Mouse (Mus musculus) stomach, embryonic 16.5 days (tissue): ENCODE measurements around the gene Tmem25. TPM values are rescaled to one million over a fixed set of nuclear protein-coding genes. Genes with fewer than 3 reads are reported as not detected.

Experiments
- ATAC-seq: fragments of 200-750 bp; cut with Nextera tagmentation; 2 replicates; pipeline ENCODE4 v1.8.0; 2017; ENCODE audit warnings: moderate number of reproducible peaks, moderate TSS enrichment; ENCODE audit not compliant: insufficient read depth, low FRiP score
- H3K27ac ChIP-seq: fragments of 300-500 bp; sonication (generic); 2 replicates; pipeline ENCODE4 v1.5.1; 2014; ENCODE audit warnings: low read length
- H3K27me3 ChIP-seq: fragments of 300-500 bp; sonication (generic); 2 replicates; pipeline ENCODE4 v1.6.1; 2014; ENCODE audit warnings: low read length, control low read depth, mixed read lengths; ENCODE audit not compliant: control insufficient read depth, insufficient read depth
- H3K36me3 ChIP-seq: fragments of 300-500 bp; sonication (generic); 2 replicates; pipeline ENCODE4 v1.6.1; 2014; ENCODE audit warnings: low read length; ENCODE audit not compliant: control insufficient read depth, insufficient read depth
- H3K4me1 ChIP-seq: fragments of 300-500 bp; sonication (generic); 2 replicates; pipeline ENCODE4 v1.6.1; 2014; ENCODE audit warnings: low read length, control low read depth, mixed read lengths; ENCODE audit not compliant: control insufficient read depth, insufficient read depth
- H3K4me2 ChIP-seq: fragments of 300-500 bp; sonication (generic); 2 replicates; pipeline ENCODE4 v1.6.1; 2014; ENCODE audit warnings: low read depth, low read length, mixed read lengths
- H3K4me3 ChIP-seq: fragments of 300-500 bp; sonication (generic); replicated peaks from 2 replicates; pipeline ENCODE4 v1.5.1; 2014; ENCODE audit warnings: mild to moderate bottlenecking, low read length
- H3K9ac ChIP-seq: fragments of 300-500 bp; sonication (generic); 2 replicates; pipeline ENCODE4 v1.6.1; 2014; ENCODE audit warnings: low read length
- H3K9me3 ChIP-seq: fragments of 300-500 bp; sonication (generic); replicated peaks from 2 replicates; pipeline ENCODE4 v1.6.1; 2016; ENCODE audit warnings: low read length, control low read depth; ENCODE audit not compliant: control insufficient read depth
- WGBS: fragments of 180-500 bp; shearing (Covaris S2); extraction: QIAGEN DNeasy Blood & Tissue Kit; methylation state at CpG from one replicate; pipeline ENCODE4 v1.1.7; 2014; 5-methylcytosine and 5-hydroxymethylcytosine counted together
- polyA plus RNA-seq: library from polyadenylated mRNA; unstranded; fragments of >200 nt; fragmentation: Nextera tagmentation; extraction: Ambion mirVana; gene quantifications from 2 replicates; pipeline ENCODE4 v1.2.1, GENCODE M21; 2015

The Tmem25 gene
- 3.6 and 4.5 TPM in 2 replicates for polyA plus RNA-seq

DNA sequence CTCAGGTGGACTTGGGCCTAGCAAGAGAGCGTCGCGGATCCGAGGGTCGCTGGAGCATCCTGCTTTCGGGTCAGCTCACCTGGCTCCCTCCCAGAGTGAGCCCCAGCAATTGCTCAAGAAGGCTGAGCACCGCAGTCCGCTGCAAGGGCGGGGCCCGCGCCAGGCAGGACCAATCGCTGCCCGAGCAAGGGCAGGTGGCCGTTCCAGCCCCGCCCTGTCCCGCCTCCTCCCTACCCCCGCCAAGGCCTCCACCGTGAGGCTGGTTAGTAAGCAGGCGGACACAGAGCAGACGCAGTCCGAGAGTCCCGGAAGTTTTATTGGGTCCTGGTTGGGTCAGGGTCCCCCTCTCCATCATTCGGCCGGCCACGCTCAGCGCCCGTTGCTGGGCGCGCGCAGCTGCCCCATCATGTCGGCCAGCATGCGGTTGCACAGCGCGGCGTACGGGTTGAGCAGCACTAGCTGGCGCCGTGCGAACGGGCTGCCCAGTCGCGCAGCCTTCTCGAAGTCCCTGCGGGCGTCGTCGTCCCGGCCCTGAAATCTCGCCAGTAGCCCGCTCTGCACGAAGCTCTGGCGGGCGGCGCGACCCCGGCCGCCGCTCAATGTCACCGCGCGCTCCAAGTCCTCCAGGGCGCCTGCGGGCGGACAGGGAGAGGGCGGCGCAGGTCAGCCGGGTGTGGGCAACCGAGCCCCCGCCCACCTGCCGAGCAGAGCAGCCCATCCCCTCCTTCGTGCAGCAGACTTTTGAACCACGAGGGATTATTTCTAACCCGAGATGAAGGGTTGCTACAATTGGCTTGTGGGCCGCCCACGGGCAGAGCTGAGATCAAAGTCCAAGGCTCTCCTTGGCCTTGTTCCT, at the start of gene Tmem25:
Gene Tmem25 (minus strand): TSS at position 206 of the 856 bp plus-strand sequence.
- Histone ChIP-seq H3K4me3 (peak within 1 kb of the TSS; percentile 70), H3K9ac (peak within 1 kb of the TSS; percentile 80), H3K27me3 (no peaks in the 10 kb centered on the region), H3K27ac (peak within 1 kb of the TSS; percentile 82), H3K36me3 (no peaks in the 10 kb centered on the region), H3K9me3 (no peaks in the 10 kb centered on the region), H3K4me1 (peaks cover 12% of the 10 kb centered on the region), H3K4me2 (peak within 1 kb of the TSS; percentile 96)
- ATAC-seq, result peak; percentile 95
- WGBS, result under 1% methylated on average over 71 of the region's 75 CpGs

DNA sequence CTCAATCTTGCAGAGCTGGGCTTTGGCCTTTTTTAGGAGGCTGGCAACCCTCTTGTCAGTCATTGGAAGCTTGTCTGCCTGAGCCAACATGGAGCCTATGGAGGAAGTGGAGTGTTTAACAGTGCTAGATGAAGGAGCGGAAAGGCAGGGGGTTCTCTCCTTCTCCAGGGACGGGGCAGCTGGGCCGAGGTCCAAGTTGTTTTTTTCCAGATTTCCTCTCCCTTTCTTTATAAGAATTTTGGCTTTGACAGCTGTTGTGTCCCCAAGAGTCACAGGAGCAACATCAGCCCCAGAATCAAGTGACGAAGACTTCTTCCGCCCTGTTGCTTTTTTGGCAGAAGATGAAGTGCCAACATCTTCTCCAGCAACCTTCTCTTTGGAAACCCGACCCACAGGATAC, 48.3 kb upstream of the Tmem25 start:
- no peak for ATAC-seq
- Histone ChIP-seq H3K9ac (no peak overlapping the region), H3K27ac (no peak overlapping the region), H3K27me3 (no peaks in the 10 kb centered on the region), H3K36me3 (peaks cover 42% of the 10 kb centered on the region), H3K9me3 (no peaks in the 10 kb centered on the region), H3K4me3 (no peak overlapping the region), H3K4me2 (no peak overlapping the region), H3K4me1 (no peaks in the 10 kb centered on the region)
- 83% methylated on average over 6 of the region's 6 CpGs for WGBS

DNA sequence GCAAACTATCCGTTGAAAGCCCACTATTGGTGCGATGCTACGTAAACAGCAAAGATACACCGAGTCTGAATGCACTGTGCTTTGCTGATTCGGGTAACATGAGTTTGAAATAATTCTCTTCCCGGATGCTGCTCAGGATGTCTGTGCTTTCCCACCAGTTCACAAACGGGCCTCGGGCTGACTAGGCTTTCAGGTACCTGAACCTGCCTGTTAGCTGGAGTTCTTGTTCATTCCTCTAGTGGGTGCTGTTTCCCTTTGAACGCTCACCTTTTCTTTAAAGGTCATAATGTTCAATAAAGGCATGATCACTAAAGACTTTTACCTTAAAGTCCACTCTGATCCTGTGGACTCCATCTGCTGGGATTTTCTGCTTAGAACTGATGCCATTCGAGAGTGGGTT, 42.1 kb upstream of the Tmem25 start:
- no peak overlapping the region for H3K4me2 ChIP-seq
- no peaks in the 10 kb centered on the region for H3K9me3 ChIP-seq
- H3K27me3 ChIP-seq, result no peaks in the 10 kb centered on the region
- H3K36me3 ChIP-seq, result peaks cover 29% of the 10 kb centered on the region
- no peak overlapping the region for H3K9ac ChIP-seq
- WGBS, result 84% methylated on average over 10 of the region's 10 CpGs
- no peaks in the 10 kb centered on the region for H3K4me1 ChIP-seq
- no peak for ATAC-seq
- H3K4me3 ChIP-seq, result no peak overlapping the region
- no peak overlapping the region for H3K27ac ChIP-seq

DNA sequence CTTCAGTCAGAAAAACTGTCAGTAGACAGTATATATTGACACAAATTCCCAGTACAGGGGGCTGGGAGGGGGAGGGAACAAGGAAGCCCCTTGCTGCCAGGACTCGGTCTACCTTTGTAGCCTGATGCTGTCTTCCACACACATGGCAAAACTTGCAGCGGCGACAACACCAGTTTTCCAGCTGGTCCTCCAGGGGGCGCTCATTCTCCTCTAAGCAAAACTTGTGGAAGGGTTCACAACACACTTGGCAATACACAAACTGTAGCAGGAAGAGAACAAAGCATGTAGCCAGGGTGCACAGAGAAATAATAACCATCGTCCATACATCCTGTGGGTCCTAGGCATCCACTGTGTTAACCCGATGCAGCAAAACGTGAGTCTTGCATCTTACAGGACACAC, 37.3 kb upstream of the Tmem25 start:
- Histone ChIP-seq H3K27me3 (no peaks in the 10 kb centered on the region), H3K27ac (no peak overlapping the region), H3K9me3 (no peaks in the 10 kb centered on the region), H3K4me3 (no peak overlapping the region), H3K4me2 (no peak overlapping the region), H3K4me1 (no peaks in the 10 kb centered on the region), H3K36me3 (peaks cover 42% of the 10 kb centered on the region), H3K9ac (no peak overlapping the region)
- no peak for ATAC-seq
- 47% methylated on average over 7 of the region's 7 CpGs for WGBS

DNA sequence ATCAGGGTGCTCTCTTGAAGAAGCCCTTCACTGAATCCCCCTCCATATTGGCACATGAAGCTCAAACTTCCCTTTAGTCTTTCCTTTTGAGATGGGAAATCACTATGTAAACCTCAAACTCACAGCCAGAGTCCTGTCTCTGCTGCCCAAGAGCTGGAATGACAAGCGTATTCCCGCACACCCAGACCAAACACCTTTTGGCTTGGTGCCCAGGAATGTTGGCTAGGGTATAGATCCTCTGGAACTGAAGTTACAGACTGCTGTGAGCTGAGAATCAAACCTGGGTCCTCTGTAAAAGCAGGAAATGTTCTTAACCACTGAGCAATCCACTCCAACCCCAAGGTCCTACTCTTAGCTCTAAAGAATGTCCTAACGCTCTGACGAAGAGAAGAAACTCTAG, 33.2 kb upstream of the Tmem25 start:
- Histone ChIP-seq H3K36me3 (peaks cover 51% of the 10 kb centered on the region), H3K4me1 (no peaks in the 10 kb centered on the region), H3K9ac (no peak overlapping the region), H3K4me2 (no peak overlapping the region), H3K9me3 (no peaks in the 10 kb centered on the region), H3K27ac (no peak overlapping the region), H3K27me3 (no peaks in the 10 kb centered on the region), H3K4me3 (no peak overlapping the region)
- WGBS, result 72% methylated on average over 4 of the region's 4 CpGs
- ATAC-seq, result no peak

DNA sequence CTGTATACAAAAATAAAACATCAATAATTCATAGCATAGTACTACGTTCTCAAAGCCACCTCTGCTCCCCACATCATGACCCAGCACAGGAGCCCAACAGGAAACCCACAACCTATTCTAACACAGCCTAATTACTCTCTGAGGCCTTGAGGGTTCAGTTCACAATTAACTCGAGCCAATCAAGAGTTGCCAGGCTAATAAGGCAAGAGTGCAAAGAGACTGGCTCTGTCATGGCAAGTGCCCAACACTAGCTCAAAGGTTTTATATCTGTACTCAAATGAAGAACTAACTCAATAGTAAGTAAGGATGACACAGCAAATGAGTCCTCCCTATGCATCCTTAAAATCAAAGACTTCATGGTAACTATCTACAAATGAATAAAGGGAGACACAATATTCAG, 31.4 kb upstream of the Tmem25 start:
- Histone ChIP-seq H3K4me1 (no peaks in the 10 kb centered on the region), H3K9me3 (no peaks in the 10 kb centered on the region), H3K27ac (no peak overlapping the region), H3K4me2 (no peak overlapping the region), H3K9ac (no peak overlapping the region), H3K36me3 (peaks cover 55% of the 10 kb centered on the region), H3K27me3 (no peaks in the 10 kb centered on the region), H3K4me3 (no peak overlapping the region)
- no peak for ATAC-seq
- WGBS, result 81% methylated on average over 2 of the region's 2 CpGs

DNA sequence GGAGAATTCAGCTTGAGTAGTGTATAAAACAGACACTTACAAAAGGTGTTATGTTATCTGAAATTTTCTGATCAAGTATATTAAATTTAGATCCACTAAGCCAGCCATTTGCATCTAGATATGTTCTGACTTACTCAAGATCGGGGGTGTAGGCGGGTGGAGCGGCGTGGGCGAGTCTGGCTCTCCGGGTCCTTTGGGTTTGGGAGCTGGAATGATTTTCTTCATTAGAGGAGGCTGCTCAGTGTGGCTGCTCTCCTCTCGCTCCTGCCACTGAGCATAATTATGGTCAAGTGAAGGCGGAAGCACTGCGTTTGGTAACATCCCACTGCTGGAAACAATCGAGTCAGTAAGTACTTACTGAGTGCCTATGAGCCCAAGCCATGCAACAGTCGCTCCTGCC, 29.8 kb upstream of the Tmem25 start:
- ATAC-seq, result no peak
- no peaks in the 10 kb centered on the region for H3K27me3 ChIP-seq
- no peak overlapping the region for H3K4me2 ChIP-seq
- WGBS, result 93% methylated on average over 11 of the region's 11 CpGs
- H3K4me3 ChIP-seq, result no peak overlapping the region
- H3K9me3 ChIP-seq, result no peaks in the 10 kb centered on the region
- no peaks in the 10 kb centered on the region for H3K4me1 ChIP-seq
- no peak overlapping the region for H3K9ac ChIP-seq
- H3K36me3 ChIP-seq, result peaks cover 44% of the 10 kb centered on the region
- H3K27ac ChIP-seq, result no peak overlapping the region

DNA sequence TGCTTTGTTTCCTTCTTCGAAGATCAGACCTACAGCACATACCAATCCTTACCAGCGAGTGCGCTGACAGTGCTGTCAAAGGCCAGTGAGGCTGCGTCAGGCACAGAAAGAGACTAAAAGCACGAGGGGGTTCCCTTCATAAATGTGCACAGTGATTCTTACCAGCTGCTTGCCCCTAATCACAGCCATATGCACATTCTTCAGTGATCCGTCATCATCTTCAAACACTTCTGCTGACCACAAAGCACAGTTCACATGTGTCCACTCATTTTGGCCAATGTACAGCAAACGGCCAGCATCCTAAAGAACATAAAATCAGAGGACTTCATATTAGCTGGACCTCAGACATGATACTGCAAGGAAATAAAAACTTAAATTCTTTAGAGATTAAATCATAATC, 27.6 kb upstream of the Tmem25 start:
- no peak overlapping the region for H3K27ac ChIP-seq
- 82% methylated on average over 7 of the region's 7 CpGs for WGBS
- H3K4me3 ChIP-seq, result no peak overlapping the region
- peaks cover 47% of the 10 kb centered on the region for H3K36me3 ChIP-seq
- H3K4me1 ChIP-seq, result no peaks in the 10 kb centered on the region
- no peak overlapping the region for H3K9ac ChIP-seq
- H3K27me3 ChIP-seq, result no peaks in the 10 kb centered on the region
- no peak for ATAC-seq
- H3K4me2 ChIP-seq, result no peak overlapping the region
- no peaks in the 10 kb centered on the region for H3K9me3 ChIP-seq

DNA sequence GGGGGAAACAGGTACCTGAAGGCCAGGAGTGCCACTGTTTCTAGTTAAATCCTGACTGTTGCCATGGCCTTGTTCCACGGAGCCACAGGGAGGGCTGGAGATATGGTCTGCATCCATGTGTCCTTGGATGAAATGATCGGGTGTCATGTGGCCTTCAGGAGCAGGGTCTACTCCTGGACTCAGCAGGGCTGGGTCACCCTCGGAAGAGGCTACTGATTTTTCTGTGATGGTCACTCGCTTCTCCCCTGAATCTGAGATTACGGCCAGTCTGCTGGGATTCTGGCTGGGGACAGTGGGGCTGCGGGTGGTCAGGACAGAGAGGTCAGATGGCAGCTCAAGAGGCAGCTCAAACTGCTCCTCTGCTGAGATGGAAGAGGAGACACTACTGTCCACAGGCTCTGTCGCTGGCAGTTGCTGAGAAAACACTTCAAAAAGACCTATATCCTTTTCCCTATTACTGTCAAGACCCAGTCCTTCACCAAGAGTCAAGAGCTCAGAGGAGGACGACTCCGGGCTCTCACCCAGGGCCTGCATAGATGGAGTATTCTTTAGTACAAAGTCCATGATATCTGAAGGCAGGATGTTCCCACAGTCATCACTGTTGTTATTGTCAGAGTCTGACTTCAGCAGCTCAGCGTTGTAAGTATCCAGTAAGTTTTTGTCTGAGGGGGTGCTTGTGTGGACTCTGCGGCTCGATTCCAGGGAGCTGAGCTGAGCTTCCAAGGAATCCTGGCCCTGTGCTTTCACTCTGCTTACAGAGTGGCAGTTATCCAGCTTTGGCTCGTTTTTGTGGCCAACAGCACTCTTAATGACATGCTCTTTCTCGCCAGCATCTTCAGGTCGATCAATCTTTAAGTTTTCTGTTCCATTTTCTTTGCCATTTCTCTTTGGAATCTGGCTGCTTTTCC, 21.1 kb upstream of the Tmem25 start:
- Histone ChIP-seq H3K27ac (no peak overlapping the region), H3K4me2 (no peak overlapping the region), H3K4me1 (no peaks in the 10 kb centered on the region), H3K36me3 (peaks cover 51% of the 10 kb centered on the region), H3K27me3 (no peaks in the 10 kb centered on the region), H3K4me3 (no peak overlapping the region), H3K9ac (no peak overlapping the region), H3K9me3 (no peaks in the 10 kb centered on the region)
- ATAC-seq, result no peak
- WGBS, result 88% methylated on average over 15 of the region's 15 CpGs
